Mouse (Mus musculus) layer of hippocampus, adult 18-20 months (tissue): ENCODE data around the gene Camkk2. TPM values are rescaled to one million over a fixed set of nuclear protein-coding genes. Genes with fewer than 3 reads are reported as not detected.
A peak's percentile ranks its signal among the peaks of the same experiment; 100 is the strongest.

Experiments
- DNase-seq, 2 experiments: peaks; one replicate each; pipeline ENCODE4 v3.0.0; 2022; ENCODE audit warnings: low spot score in 2 of 2
- total RNA-seq, 2 experiments: library from RNA; stranded (reverse); gene quantifications; 2 replicates each; pipeline ENCODE4 v1.2.3; 2021

Gene Camkk2
- total RNA-seq, 2 experiments from 2014 or later = 94.9 to 103 TPM

GRCm38 (mm10) chr5:122783726-122784406, 4.7 kb upstream of the Camkk2 start:
- peak in 1 of 2 experiments; percentile 50 for DNase-seq

- no peak for DNase-seq
These were observed 2.9 kb upstream of the Camkk2 start for GRCm38 (mm10) chr5:122782066-122782465.

DNA sequence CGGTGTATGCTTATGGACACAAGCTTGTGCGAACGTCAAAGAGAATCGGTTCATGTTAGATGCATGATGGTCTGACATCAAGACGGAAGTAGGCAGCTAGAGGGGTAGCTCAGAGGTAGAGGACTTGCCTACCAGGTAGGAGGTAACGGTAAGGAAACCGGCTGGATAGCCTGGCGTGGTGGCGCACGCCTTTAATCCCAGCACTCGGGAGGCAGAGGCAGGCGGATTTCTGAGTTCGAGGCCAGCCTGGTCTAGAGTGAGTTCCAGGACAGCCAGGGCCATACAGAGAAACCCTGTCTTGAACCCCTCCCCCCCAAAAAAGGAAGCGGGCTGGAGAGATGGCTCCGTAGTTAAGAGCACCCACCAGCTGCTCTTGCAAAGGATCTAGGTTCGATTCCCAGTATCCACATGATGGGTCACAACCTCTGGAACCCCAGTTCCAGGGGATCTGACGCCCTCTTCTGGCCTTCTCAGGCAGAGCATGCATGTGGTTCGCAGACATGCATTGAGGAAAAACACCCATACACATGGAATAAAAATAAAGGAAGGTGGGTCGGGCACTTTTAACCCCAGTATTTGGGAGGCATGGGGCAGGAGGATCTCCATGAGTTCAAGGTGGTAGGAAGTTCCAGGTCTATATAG, 1.7 kb upstream of the Camkk2 start:
- no peak for DNase-seq

DNA sequence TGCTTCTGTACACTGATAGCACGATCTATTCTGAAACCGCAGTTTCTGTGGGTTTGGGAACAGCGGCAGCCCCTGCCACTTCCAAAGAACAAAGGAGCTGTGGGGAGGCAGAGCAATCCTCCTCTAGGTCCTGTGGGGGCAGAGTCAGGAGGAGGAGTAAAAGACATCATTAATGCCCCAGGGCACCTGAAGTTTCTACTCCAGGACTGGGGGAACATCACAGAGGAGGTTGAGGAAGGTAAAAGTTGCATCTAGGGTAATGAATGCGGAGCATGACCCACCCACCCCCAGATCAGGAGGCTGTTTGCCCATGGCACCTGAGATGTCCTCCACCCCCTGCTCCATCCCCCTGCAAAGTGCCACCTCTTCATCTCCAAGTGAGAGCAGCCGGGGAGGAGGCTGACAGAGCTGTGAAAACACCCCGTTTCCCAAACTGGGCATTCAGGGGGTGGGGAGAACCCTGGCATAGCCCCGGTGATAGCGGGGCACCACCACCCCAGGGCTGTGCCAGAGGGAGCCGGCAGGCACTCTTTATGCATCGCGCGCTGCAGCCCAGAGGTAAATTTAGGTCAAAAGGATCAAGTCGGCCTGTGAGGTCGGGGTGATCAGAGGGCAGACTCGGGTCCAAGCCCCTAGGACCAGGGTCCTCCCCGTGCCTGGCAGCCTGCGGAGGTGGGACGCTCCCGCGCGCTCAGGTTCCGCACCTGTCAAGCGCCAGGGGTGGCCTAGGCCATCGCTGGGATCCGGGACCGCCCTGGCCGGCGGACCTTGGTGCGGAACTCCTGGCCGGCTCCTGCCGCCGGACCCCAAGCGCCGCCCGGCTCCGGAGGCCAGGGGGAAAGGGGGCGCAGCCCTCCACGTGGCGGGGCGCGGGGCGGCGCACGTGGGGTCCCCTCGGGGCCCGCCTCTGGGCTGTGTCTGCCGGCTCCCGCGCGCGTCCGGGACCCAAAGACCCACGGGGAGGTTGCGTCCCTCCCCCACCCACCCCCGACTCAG, 680 bp downstream of the Camkk2 start:
- DNase-seq = no peak

DNA sequence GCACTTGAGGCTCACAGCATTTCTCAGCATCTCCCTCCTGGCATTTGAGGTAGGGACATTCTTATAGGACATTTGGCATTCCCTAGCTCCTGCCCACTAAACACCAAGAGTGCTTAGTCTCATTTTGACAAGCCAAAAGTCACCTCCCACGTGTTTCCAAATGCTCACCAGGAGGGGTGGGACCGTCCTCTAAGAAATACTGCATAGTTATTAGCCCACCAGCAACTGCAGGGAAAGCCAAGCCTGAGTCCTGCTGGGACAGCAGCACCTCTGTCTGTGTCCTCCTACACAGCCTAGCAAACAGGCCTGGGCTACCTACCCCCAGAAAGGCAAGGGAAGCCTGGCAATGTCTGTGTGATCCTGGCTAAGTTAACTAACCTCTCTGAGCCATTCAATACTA, 1.9 kb downstream of the Camkk2 start:
- DNase-seq = no peak

- DNase-seq = no peak
These were observed 3.4 kb downstream of the Camkk2 start for GRCm38 (mm10) chr5:122775646-122776286.

DNA sequence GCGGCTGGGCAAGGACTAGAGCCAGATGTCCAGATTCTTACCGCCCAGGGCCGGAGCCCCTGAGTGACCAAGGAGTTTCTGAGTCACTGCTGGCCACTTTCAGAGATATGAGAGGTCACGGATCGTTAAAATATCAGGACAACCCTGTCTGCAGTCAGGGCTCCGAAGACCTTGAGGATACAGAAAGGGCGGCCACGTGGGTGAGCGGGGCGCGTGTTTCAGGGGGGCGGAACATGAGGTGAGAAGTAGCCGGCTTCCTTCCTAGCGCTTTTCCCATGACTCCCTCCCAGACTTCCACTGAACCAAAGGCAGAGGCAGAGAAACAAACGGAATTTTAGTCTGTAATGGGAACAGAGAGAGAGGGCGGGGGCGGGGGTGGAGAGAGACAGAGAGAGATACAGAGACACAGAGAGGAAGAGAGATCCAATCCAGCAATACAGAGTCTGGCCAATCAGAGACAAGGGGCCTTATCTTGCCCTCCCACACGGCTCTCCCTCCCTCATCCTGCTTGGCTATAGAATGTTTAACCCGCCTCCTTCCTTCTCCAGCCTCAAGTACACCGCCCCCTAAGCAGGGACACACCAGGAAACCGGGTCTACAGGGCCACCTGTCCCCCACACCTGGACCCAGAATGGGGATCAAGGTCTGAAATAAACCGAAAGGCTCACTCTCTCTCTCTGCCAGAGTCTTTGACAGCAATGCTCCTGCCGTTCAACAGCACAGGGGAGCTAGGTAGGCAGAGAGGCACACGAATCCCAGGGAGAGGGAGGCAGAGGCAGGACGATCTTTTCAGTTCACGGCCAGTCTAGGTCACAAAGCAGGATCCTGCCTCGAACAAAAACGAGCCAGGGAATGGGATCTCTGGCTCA, 4.2 kb downstream of the Camkk2 start:
- peak in 1 of 2 experiments; percentile 54 for DNase-seq

DNA sequence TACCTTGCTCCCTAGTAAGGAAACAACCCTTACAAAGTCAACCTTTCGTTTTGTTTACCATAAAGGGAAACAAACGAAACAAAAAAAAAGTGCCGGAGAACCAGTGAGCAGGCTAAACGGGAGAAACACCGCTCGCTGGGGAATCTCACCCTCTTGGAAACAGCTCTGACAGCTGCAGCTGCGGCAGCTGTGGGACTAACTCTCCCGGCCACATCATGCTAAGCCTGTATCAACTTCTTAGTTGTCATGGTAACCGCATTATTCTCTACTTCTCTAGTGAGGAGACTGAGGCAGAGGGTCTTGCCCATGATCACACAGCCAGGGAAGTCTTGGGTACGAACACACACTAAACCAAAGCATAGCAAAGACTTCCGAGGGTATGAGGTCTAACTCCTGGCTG, 5.5 kb downstream of the Camkk2 start:
- DNase-seq = no peak

DNA sequence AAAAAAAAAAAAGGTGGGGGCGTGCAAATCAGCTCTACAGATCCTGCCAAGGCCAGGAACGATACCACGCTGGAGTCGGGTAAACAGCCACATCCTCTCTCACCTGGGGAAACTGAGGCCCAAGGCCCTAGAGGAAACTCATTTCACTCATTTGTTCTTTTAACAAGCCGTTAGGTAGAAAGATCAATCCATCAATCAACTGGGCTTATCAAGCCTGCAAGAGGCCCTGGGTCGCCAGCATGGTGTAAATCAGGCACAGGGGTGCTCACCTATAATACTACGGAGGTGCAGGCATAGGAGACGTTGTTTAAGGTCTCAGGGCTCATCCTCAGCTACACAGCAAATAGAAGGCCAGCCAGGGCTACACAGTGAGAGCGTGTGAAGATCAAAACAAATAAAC, 7.8 kb downstream of the Camkk2 start:
- no peak for DNase-seq

- no peak for DNase-seq
These were observed 8.4 kb downstream of the Camkk2 start for GRCm38 (mm10) chr5:122770806-122771261.

DNA sequence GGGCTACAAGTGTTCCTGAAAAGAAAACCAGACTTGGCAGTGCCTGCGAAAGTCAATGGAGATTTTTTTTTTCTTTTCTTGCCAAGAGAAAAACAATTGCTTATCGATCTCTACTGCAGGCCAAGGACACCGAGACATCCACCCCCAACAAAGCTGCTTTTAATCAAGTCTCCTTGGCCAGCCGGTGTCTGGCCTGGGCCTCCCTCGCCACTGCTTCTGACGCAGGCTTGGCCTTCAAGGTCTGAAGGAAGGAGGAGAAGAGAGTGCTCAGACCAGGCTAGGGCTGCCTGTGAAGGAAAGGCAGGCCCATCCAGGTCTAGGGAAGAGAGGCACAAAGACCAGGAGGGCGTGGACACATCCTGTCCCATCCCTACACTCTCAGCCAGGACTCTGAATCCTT, 8.9 kb downstream of the Camkk2 start:
- no peak for DNase-seq

- no peak for DNase-seq
These were observed 10.1 kb downstream of the Camkk2 start for GRCm38 (mm10) chr5:122769101-122769568.

DNA sequence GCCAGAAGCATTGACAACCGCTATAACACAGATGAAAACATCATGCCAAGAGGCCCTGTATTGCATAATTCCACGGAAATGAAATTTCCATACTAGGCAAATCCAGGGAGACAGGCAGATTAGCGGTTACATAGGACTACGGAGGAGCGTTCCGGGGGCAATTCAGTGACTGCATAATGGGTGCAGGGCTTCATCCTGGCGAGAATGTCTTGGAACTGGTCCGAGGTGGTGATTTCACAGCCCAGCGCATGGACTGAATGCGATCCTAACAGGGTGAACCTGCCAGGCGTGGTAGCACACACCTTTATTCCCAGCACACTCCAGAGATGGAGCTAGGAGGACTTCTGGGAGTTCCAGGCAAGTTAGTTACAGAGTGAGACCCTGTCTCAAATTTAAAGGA, 11.9 kb downstream of the Camkk2 start:
- DNase-seq = no peak

- peak in 1 of 2 experiments; percentile 31 for DNase-seq
These were observed 15.2 kb downstream of the Camkk2 start for GRCm38 (mm10) chr5:122764032-122764464.

DNA sequence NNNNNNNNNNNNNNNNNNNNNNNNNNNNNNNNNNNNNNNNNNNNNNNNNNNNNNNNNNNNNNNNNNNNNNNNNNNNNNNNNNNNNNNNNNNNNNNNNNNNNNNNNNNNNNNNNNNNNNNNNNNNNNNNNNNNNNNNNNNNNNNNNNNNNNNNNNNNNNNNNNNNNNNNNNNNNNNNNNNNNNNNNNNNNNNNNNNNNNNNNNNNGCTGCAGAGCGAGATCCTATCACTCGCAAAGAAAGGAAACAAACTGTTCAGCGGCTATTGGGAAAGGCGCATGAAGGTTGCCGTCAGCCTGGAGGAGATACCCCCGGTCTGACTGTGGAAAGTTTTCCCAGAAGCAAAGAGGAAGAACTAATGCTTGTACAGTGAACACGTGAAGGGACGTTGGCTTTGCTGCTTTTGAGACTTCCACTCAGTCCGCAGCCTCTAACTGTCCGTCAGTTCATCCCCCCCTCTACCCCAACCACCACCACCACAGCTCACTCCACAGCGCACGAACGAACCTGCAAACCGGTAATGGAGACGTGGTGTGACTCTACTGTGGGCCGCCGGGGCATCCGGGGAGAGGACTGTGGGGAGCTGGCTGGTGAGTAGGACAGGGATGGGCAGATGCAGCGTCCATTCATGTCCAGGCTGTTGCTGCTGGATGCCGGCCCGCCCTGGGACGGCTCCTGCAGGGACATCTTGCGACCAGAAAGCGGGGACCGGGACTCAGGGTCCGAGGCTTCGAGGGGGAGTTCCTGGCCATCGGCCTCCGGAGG, 15.8 kb downstream of the Camkk2 start:
- DNase-seq = no peak

DNA sequence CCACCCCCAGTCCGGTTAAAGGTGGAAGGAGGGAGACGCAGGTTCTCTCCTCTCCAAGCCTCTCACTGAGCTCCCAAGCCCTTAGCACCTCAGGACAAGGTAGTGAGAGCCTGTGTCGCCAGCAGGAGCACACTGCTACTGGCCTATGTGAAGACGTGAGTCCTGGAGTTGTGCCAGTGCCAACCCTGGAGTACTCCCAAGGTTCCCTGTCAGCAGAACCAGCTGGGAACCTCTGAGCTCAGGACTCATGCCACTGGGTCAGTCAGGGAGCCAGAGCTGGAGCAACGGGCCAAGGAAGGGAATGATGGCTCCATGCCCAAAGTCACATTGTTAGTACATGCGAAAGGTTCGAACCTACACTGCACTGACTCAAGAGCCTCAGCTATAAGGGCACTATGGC, 22.5 kb downstream of the Camkk2 start:
- DNase-seq = no peak

- DNase-seq = no peak
These were observed 23.1 kb downstream of the Camkk2 start for GRCm38 (mm10) chr5:122756144-122756543.

DNA sequence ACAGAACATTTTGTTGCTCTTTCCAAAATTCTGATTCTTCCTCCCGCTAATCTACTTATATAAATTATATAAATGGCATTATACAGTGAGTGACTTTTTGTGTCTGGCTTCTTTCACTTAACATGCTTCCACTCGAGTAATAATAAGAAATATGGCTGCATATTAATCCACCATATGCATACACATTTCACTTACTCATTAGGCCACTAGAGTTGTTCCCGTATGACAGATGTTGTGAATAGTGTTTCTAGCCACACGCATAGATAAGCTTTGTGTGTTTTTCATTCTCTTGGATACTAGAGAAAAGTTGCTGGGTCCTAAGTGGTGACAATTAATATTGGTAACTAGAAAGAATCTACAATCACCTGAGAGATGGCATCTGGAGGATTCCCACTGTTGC, 23.6 kb downstream of the Camkk2 start:
- DNase-seq = no peak

GRCm38 (mm10) chr5:122754477-122754876, 24.7 kb downstream of the Camkk2 start:
- DNase-seq = no peak
